Mouse (Mus musculus) large intestine, adult 2 months (tissue): ENCODE measurements at regions not wholly inside any gene's neighbourhood (a gene's known extent, or its start where the extent isn't known, plus 50 kb on each side); places are given as distances from the start of the nearest gene placed in this dataset.
"Not testable (repeated sequence)": the region's sequence is repeated elsewhere in the genome, so short reads cannot be mapped to it uniquely, and the experiment has no call there.

ENCODE experiments used
- DNase-seq: peaks from one replicate; pipeline ENCODE4 v3.0.0-alpha.2; 2012; ENCODE audit warnings: low read depth, low spot score
- WGBS: fragments of 180-500 bp; shearing (Covaris S2); methylation state at CpG from one replicate; pipeline ENCODE4 v1.1.7; 2018; 5-methylcytosine and 5-hydroxymethylcytosine counted together

DNA sequence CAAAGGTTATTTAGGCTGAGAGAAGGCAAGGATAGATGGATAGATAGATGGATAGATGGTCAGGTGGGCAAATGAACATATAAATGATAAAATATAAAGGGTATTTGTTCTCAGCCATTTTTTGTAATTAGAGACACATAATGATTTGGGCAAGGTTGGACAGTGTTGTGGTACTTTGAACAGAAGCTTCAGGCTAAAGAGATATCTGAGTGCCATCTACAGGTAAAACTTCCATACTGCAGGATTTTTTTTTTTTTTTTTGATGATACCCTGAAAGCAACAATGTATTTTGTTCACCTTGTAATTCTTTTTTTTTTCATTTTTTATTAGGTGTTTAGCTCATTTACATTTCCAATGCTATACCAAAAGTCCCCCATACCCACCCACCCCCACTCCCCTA lies 110.1 kb upstream of the Trabd2b start:
- no peak for DNase-seq

DNA sequence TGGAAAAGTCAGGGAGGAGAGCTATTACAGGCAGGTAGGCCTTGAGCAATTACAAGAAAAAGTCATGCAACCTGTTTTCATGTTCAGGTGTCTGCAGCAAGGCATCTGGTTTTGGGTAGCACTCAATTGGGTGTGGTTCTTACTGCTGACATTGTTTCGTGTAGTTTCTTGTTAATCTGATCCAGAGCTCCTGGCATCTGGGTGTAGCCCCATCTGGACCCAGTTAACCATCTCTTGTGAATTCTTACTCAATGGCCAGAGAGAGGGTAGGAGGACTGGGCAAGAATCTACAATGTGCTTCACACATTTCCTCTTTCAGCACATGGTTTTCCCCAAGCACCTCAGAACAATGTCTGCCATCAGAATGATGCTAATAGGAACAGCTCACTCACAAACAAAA lies 108.0 kb upstream of the Trabd2b start:
- 22% methylated on average over 1 of the region's 1 CpGs for WGBS
- DNase-seq, result not testable (repeated sequence)

DNA sequence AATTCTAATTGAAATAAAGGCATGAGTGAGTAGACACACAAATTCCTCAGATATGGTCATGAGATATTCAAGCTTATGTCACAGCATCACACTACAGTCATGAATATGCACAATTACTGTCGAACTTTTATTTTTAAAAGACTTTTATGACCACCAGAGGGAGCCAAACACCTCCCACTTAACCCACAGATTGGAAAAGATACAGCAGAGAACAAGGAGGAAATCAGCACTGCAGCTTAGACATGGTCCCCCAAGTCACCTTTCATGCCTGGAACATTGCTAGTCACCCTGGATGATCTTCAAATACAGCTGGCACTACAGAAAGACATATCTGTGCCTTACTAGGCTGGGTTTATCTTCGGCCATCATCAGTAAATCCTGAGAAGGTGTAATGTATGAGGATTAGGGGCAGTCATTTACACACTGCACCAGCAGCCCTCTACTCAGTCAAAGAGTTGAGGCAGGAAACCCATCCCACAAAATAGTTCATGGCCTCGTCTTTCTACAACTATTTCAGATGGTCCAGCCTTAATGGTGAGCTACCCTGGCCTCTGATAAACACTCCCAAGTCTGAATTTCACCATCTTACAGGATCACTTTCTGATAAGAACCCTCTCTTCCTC lies 106.0 kb upstream of the Trabd2b start:
- WGBS, result 45% methylated on average over 3 of the region's 3 CpGs
- no peak for DNase-seq

DNA sequence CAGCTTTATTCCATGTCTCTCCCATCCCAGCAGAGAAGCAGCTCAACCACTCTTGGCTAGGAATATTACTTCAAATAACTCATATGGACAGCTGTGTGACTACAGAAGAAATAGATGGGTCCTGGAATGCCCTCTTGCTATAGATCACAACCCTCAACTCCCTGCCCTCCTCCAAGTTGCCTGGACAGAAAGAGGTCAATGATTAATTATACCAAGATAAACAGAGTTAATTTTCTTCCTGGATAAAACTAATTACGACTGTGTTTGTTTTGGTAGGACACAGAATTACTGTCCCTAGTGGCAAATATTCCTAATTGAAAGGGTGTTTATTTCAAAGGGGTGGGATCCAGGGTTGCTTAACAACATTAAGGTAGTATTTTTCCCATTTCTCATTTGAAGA lies 101.9 kb upstream of the Trabd2b start:
- WGBS, result 20% methylated on average over 1 of the region's 1 CpGs
- DNase-seq, result no peak

DNA sequence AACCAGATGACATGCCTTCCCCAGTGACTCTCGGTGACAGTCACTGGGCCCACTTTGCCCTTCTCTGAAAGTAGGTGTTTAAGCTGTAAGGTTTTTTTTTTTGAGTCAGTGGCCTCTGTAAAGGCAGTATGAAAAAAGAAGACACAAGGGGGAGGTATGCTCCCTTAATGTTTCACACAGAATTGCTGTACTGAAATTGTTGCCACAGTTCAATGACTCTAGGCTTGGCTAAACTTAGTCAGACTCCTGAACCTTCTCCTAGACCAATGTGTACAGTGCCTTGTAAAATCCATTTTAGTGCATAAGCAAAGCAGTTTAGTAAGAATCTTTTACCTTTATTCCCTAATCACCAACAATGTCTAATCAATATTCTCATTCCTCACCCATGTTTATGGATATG lies 99.0 kb upstream of the Trabd2b start:
- WGBS, result 76% methylated on average over 1 of the region's 1 CpGs
- no peak for DNase-seq

DNA sequence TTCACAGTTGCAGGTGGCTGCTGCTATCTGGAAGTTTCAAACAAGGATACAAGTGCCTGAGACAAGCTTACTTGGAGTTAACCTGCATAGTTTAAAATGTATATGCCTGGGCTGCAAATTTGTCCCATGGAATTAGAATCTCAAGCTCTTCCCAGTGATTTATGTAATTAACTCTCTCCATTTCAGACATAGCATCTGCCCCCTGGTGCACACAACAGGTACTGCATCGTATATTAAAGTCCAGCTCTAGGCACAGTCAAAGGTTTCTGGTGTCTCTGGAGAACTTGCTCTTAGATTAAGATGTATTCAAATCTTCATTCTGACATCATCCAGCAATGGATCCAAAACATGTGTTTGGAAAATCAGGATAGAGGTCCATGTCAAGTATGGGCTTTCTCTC lies 98.0 kb upstream of the Trabd2b start:
- 2% methylated on average over 1 of the region's 1 CpGs for WGBS
- no peak for DNase-seq

DNA sequence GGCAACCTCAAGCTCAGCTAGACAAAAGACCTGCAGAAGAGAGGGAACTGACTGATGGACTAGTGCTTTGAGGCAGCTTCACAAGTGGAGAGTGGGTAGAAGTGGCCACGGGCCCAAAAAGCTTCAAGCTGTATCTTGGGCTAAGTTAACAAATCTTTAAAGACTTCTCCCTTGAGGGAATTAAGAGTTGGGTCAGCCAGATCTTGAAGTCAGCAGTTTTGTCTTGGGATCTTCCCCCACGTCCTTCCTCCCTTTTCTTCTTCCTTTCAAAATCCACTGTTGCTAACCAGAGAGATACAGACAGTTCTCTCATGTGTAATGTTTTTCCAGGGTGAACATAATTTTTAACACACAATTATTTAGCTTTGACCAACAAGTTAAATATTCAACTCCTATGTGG lies 91.5 kb upstream of the Trabd2b start:
- WGBS, result 60% methylated on average over 2 of the region's 2 CpGs
- no peak for DNase-seq

DNA sequence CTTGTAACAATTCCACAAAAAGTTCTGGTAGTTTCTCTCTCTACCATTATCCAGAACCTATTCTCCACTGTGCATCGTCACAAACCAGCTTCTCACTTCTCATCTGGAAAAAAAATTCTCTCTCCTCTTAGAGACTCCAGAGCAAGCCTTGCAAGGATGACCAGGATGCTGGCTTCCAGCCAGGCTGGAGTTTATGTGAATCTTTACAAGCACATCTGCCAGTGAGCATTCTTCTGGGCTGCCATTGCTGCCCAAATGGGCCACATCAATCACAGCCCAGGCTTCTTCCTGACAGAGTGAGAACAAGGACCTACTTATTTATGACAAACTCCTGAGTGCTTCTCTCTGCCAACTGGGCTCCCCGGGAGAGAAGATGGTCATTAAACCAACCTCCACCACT lies 91.0 kb upstream of the Trabd2b start:
- no peak for DNase-seq
- WGBS, result 40% methylated on average over 2 of the region's 2 CpGs

DNA sequence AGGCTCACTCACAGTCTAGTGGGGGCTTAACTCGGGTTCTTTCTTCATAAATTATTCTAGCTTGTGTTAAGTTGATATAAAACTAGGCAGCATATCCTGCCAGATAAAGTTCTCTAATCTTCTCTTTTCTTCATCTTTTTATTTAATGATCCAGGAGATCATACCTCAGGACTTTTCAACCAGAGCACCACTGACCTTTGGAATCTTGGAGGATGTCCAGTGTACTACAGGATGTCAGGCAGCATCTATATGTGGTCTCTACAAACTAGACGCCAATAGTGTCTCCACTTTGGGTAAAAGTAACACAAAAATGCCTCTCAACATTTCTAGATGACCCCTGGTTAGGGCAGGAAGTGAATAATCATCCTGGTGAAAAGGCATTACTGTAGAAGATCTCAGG lies 89.4 kb upstream of the Trabd2b start:
- 72% methylated on average over 2 of the region's 2 CpGs for WGBS
- DNase-seq, result no peak

DNA sequence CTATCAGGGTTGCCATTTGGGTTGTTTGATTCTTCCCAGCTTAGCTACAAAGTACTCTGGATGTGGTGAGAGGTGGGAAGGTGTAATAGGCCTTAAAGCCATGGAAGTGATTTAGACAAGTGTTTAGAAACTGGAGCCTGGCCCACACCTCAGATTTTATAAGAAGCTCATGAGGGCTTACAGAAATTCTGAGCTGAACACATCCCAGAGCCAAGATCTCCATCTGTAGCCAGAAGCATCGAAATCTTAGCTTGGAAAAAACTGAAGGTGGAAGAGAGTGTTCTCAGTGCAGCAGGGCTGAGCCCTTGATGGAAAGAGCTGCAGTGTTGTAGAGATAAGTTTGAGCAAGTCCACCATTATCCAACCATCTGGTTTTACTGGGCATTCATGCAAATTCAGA lies 86.4 kb upstream of the Trabd2b start:
- WGBS, result 69% methylated on average over 1 of the region's 1 CpGs
- DNase-seq, result no peak

DNA sequence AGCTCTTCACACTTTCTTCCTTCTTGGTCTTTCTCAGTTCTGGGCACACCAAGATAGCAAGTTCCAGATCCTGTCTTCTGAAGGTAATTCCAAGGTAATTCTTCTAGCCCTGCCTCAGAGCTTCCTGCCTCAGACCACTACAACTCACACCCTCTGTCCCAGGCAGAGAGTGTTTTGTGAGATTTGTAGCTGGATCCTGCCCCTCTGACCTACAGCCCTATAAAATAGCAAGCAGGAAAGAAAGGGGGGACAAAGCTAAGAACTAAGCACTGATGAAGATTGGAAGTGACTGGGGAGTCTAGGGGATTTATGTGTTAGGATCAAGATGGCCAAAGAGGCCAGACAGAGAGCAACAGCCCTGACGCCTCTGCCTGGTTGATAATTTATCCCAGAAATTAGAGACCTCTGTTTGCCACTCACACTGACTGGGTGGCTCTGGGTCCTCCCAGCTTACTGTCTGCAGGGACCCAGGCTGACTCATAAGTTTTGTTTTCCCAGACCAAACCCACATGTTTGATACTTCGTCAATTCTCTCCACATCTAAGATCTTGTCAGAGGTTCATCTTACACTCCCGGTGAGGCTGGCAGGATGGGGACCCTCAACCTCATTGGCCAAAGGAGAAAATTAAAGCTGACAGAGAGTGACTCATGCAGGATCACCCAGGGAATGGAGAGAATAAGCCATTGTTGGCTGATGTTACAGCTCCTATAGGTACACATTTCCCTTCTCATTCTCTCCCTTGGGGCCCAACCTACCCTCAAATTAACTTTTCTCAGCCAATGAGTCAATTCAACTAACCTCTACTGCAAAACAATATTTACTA lies 84.8 kb upstream of the Trabd2b start:
- WGBS, result 27% methylated on average over 3 of the region's 3 CpGs

DNA sequence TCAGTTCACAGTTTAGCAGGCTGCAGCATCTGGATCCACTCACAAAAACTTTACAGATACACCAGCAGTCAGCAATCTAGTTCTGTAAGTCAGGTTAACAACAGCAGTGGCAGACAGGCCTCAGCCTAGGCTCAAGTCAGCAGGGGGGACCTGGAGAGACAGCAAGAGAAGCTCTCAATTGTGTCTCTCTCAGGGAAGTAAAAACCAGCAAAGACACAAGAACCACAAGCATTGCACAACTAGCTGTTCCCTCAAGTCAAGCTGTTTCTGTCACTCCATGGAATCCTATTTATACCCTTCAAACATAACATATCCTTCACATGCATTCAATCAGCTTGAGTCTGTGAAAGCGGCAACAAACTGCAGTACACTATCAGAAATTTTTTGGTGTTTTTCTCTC lies 76.5 kb upstream of the Trabd2b start:
- WGBS, result 87% methylated on average over 1 of the region's 1 CpGs

More for the DNA sequence above, 84.8 kb upstream of the Trabd2b start:
- DNase-seq, result no peak

DNA sequence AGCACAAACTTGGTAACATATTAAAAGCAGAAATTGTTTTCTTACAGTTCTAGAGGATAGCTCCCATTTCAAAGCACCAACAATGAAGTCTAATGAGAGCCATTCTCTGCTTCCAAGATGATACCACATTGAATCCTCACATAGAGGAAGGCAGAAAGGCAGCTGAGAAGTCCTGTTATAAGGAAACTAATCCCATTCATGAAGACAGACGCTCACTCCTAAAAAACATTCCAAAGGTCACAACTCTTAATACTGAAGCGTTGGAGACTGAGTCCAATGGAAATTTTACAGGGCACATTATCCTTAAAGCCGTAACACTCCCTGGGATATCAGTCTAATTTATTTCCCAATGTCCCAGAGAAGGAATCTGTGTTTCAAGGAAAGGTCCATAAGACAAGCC lies 75.4 kb upstream of the Trabd2b start:
- 20% methylated on average over 3 of the region's 3 CpGs for WGBS

More for the DNA sequence above, 76.5 kb upstream of the Trabd2b start:
- no peak for DNase-seq

DNA sequence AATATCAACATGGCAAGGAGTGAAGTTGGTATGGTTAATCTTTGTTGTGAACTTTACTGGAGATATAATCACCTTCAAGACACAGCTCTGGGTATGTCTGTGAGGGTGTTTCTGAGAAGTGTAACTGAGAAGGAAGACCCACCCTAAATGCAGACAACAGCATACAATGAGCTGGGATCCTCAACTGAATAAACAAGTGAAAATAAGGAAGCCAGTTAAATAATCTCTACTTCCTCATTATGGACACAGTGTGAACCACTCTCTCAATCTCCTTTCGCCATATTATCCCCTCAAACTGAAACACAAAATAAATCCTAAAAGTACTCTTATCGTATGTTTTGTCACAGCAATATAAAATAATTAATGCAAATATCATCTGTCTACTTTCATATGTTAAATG lies 71.7 kb upstream of the Trabd2b start:
- DNase-seq, result no peak
- WGBS, result 74% methylated on average over 2 of the region's 2 CpGs

More for the DNA sequence above, 75.4 kb upstream of the Trabd2b start:
- no peak for DNase-seq

DNA sequence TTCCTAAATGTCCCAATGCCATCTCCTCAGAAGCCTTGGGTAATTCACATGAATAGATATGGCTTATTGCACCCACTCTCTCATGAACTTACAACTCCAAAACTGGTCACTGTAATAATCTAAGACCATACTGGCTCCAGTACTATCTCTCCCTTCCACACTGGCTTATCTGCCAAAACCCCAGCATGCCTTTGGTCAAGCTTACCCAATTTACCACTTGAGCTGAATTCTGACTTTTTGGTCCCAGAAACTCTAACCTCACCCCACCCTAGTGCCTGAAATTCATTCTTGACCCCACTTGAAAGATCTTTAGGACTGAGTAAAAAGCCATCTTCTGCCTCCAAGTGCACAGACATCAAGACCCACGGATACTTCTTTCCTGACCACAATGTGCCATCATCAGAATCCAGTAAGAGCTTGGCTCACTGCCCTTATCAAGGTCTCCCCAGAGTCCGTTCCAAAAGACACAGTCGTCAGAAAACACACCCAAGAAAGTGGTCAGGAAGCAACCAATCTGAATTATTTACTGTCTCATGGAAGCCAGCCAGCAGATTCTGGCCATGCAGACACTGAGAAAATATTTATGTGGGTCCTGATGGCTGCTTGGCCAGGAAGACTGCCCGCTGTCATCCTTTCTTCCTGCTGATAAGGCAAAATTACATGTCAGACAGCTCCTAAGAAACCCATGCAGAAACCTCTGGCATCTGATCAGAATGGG lies 70.3 kb upstream of the Trabd2b start:
- DNase-seq, result no peak
- WGBS, result 14% methylated on average over 4 of the region's 4 CpGs

DNA sequence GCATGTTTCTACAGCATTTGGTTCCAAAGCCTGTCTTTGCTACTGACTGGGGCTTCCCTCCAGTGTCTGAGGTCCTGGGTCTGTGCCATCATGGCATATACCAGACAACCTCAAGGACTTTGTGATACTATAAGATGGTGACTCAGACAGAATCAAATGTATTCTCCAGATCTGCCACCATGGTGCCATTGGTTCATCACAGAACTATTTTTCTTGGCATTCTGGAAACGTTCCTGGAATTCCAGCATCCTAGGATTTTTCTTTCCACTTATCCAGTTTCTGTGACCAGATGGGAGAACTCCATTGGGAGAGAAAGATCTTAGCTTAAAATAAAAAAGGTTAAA lies 69.8 kb upstream of the Trabd2b start:
- WGBS, result 69% methylated on average over 1 of the region's 1 CpGs

DNA sequence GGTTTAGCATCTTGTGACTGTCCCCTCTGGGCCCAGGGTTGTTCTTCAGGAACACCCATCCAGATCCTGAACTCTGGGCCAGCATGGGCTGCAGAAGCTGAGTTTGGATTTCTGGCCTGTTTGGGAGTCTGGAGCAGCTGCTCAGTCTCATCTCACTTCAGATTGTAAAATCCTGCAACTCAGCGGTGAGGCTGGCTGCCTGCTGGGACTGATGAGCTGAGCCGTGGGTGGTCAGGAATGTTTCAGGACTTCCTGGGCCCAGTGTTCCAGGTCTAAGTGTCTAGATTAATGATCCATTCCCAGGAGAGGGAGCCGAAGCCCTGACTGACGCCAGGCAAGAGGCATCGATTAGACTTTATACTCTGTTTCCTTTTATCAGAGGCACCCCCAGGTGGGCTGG lies 66.7 kb upstream of the Trabd2b start:
- DNase-seq, result no peak
- WGBS, result 49% methylated on average over 5 of the region's 5 CpGs

More for the DNA sequence above, 69.8 kb upstream of the Trabd2b start:
- DNase-seq, result no peak

DNA sequence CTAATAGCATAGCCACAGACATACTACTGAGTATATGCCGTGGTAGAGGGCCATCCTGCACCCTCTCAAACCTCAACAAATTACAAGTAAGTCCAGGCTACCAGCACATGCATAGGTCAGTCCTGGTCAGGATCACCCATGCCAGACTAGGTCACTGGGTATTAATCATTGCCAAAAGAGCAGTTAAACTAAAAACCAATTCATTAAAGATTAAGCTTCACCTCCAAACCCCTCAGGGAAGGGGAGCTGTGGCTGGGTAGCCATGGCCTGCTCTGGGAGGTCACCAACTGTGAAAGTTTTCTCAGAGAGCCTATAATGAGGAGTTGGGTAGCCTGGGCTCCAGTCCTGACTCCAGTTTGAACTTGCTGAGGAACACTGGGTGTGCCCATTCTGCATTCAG lies 61.4 kb upstream of the Trabd2b start:
- 72% methylated on average over 1 of the region's 1 CpGs for WGBS
- no peak for DNase-seq

DNA sequence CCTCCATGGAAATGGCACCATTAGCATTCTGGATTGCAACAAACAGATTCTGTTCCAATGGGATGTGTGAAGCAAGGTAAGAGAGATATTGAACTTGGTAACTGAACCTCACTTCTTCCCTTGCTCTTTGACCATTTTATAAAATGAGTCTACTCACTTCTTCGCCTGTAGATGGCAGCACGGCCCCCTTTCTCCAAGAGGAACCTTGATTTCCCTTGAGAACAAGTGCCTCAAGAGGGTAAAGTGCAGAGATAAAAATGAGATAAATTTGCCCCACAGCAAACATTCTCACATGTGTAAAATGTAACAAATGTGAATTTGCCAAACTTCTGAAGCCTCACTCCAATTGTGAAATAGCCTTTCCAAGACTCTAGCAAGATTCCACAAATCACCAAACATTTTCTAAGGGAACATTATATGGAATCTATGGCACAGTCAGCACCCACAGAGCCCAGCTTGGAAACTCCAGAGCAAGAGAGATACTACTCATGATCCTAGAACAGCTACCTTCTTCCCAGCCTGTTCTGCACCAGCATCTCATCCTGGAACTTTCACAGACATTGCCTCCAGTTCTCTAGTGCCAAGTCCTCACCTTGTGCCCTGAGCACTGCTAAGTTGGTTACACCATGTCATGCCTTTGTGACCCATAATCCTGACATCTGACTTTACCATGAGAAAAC lies 60.3 kb upstream of the Trabd2b start:
- DNase-seq, result peak; percentile 32
- 1% methylated on average over 2 of the region's 2 CpGs for WGBS

DNA sequence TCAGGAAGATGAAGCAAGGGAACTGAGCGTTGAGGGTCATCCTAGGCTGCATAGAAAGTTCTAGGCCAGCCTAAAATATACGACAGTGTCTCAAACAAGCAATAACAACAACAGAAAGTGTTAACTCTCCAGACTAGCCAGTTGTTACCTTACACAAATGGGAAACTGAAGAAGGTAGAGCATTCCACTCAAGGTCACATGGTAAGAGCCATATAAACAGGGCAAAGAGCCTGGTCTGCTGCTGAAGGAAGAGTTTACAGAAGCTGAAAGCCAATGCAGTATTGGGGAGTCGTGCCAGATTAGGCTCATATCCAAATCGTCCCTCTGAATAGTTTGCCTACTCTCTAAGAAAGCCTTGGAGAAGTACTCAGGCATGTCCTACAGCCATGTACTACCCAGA lies 59.6 kb upstream of the Trabd2b start:
- DNase-seq, result no peak
- 45% methylated on average over 4 of the region's 4 CpGs for WGBS
